ENCODE assay signal across 11 mouse cellular contexts in the genomic region with DNA sequence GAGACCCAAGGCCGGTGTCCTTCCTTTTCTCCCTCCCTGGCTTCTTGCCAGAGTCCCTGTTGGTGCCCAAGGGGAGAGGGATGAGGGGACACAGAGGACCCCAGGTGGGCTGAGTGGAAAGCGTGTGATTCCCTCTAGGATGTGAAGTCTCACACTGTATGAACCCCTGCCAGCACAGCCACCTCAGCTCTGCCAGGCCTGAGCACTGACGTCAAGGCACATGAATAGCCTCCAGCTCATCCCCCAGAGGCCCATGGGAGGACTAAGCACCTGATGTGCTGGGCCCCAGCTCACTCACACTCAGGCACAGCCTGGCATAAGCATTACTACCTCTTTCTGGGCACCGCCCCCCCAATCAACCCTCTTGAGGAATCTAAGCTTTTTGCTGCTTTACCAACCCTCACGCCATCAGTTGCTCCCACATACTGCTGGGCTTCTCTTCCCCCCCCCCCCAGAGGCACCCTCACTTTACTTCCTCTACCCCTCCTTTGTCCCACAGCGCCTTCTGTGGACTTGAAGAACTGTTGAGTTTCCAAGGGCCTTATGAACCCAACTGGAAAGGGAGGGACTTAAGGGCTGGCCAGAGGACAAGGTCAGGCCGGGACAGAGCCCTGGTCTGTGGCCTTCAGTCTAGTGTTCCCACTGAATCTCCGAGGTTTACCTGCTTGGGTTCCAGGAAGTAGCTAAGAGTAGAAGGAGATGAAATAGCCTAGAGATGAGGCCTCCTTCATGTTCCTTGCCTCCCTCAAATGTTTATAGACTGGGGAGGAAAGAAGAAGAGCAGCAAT. TPM values are rescaled to one million over a fixed set of nuclear protein-coding genes. Genes with fewer than 3 reads are reported as not detected.
DNase-seq lines count a peak whose midpoint lies in the region; ATAC-seq lines count a peak whose summit lies in the region.
"Had no signal": no experiment of that assay in that cellular context is flagged by ENCODE, and none has a peak within 500 bp of the region (broad histone marks: within the 10 kb centered on the region; RNA-seq: fewer than 3 reads in every experiment).

No protein-coding gene starts in this region.

- no peaks in the 10 kb centered on the region for H3K9me3 ChIP-seq in midbrain, embryonic 10.5 days (replicated peaks)
- no peaks in the 10 kb centered on the region for H3K9me3 ChIP-seq in midbrain, embryonic 14.5 days (ENCODE audit: control insufficient read depth, low read length)
- no peaks in the 10 kb centered on the region for H3K9me3 ChIP-seq in stomach, embryonic 15.5 days
- H3K9me3 ChIP-seq in embryonic facial prominence, embryonic 10.5 days = no peaks in the 10 kb centered on the region
- H3K9me3 ChIP-seq: liver, embryonic 12.5 days had no signal

- H3K27me3 ChIP-seq in midbrain, embryonic 10.5 days (ENCODE audit: low read depth, poor library complexity, severe bottlenecking) = no peaks in the 10 kb centered on the region
- H3K27me3 ChIP-seq in midbrain, embryonic 14.5 days (ENCODE audit: control insufficient read depth, insufficient read depth, low read length) = no peaks in the 10 kb centered on the region
- H3K27me3 ChIP-seq in stomach, embryonic 15.5 days (replicated peaks) = no peaks in the 10 kb centered on the region
- no peaks in the 10 kb centered on the region for H3K27me3 ChIP-seq in embryonic facial prominence, embryonic 10.5 days (replicated peaks; ENCODE audit: low read depth, poor library complexity, severe bottlenecking)
- H3K27me3 ChIP-seq: liver, embryonic 12.5 days had no signal

- 90% methylated on average over 8 of the region's 8 CpGs for WGBS in midbrain, embryonic 10.5 days
- WGBS in midbrain, embryonic 14.5 days = 89% methylated on average over 8 of the region's 8 CpGs
- 84% methylated on average over 8 of the region's 8 CpGs for WGBS in stomach, embryonic 15.5 days
- 91% methylated on average over 8 of the region's 8 CpGs for WGBS in embryonic facial prominence, embryonic 10.5 days

- no peak for DNase-seq in midbrain, embryonic 10.5 days (ENCODE audit: low spot score)
- DNase-seq in midbrain, embryonic 14.5 days = no peak
- peak; percentile 52 for DNase-seq in gastrocnemius, postnatal 10 days
- peak; percentile 61 to 68 for DNase-seq in heart, postnatal 14 days
- no peak for DNase-seq in embryonic facial prominence, embryonic 10.5 days (ENCODE audit: low spot score)
- DNase-seq in ovary, postnatal 10 days (ENCODE audit: low spot score) = no peak
- DNase-seq: cerebellum, adult 2 months had no signal

- H3K9ac ChIP-seq in midbrain, embryonic 14.5 days (replicated peaks; ENCODE audit: low read length) = no peak overlapping the region
- H3K9ac ChIP-seq in stomach, embryonic 15.5 days = no peak overlapping the region
- H3K9ac ChIP-seq: liver, embryonic 12.5 days had no signal

- H3K36me3 ChIP-seq in midbrain, embryonic 10.5 days = no peaks in the 10 kb centered on the region
- no peaks in the 10 kb centered on the region for H3K36me3 ChIP-seq in midbrain, embryonic 14.5 days (ENCODE audit: control insufficient read depth, insufficient read depth, low read length)
- H3K36me3 ChIP-seq in stomach, embryonic 15.5 days = no peaks in the 10 kb centered on the region
- peaks cover 6% of the 10 kb centered on the region; the same call in 1 of the 2 replicates for H3K36me3 ChIP-seq in embryonic facial prominence, embryonic 10.5 days (replicated peaks)
- H3K36me3 ChIP-seq: liver, embryonic 12.5 days had no signal

- 0 out of 2 replicates have a peak, but pooled peaks cover 3% of the 10 kb centered on the region for H3K4me1 ChIP-seq in midbrain, embryonic 10.5 days
- no peaks in the 10 kb centered on the region for H3K4me1 ChIP-seq in midbrain, embryonic 14.5 days (ENCODE audit: control insufficient read depth, insufficient read depth, low read length)
- no peaks in the 10 kb centered on the region for H3K4me1 ChIP-seq in stomach, embryonic 15.5 days
- H3K4me1 ChIP-seq in embryonic facial prominence, embryonic 10.5 days = peaks cover 10% of the 10 kb centered on the region; the same call in 1 of the 2 replicates
- H3K4me1 ChIP-seq: liver, embryonic 12.5 days had no signal

- H3K4me3 ChIP-seq in midbrain, embryonic 10.5 days = no peak overlapping the region
- H3K4me3 ChIP-seq in midbrain, embryonic 14.5 days (replicated peaks; ENCODE audit: low read depth, low read length) = no peak overlapping the region
- no peak overlapping the region for H3K4me3 ChIP-seq in stomach, embryonic 15.5 days (replicated peaks)
- H3K4me3 ChIP-seq in embryonic facial prominence, embryonic 10.5 days = no peak overlapping the region
- H3K4me3 ChIP-seq: liver, embryonic 12.5 days had no signal

- 0 out of 2 replicates have a peak overlapping the region, but pooled peaks have one; percentile 3 for H3K27ac ChIP-seq in midbrain, embryonic 10.5 days (replicated peaks)
- H3K27ac ChIP-seq in midbrain, embryonic 14.5 days (replicated peaks; ENCODE audit: low read depth, low read length) = no peak overlapping the region
- H3K27ac ChIP-seq in stomach, embryonic 15.5 days = no peak overlapping the region
- no peak overlapping the region for H3K27ac ChIP-seq in embryonic facial prominence, embryonic 10.5 days (replicated peaks)
- H3K27ac ChIP-seq: liver, embryonic 12.5 days had no signal

- intact Hi-C loops in heart, postnatal 14 days (cut with DNase I) = no loop called here

- H3K4me2 ChIP-seq in midbrain, embryonic 14.5 days (ENCODE audit: low read length) = no peak overlapping the region
- no peak overlapping the region for H3K4me2 ChIP-seq in stomach, embryonic 15.5 days
- H3K4me2 ChIP-seq: liver, embryonic 12.5 days had no signal

- ATAC-seq in midbrain, embryonic 14.5 days (ENCODE audit: low FRiP score, low TSS enrichment) = no peak
- ATAC-seq in stomach, embryonic 15.5 days (ENCODE audit: insufficient read depth, low FRiP score, low read depth) = 0 out of 2 replicates have a peak, but pooled peaks have one; percentile 32
- no peak for ATAC-seq in cerebellum, adult (ENCODE audit: insufficient number of reproducible peaks, low FRiP score, low TSS enrichment)
- ATAC-seq: forebrain, embryonic 16.5 days; liver, embryonic 12.5 days had no signal

RNA-seq across cellular contexts. Expression of gene Srl, which starts 40.8 kb away (rescaled TPM):
- 21.0 and 22.1 TPM in 2 replicates for polyA plus RNA-seq in midbrain, embryonic 10.5 days (2016; fragmentation: Nextera tagmentation; extraction: Ambion mirVana)
- polyA plus RNA-seq in midbrain, embryonic 14.5 days (2014; fragmentation: Nextera tagmentation; extraction: Ambion mirVana) = 17.6 and 25.7 TPM in 2 replicates
- 1,000 to 10,000 TPM; 1,275 to 1,445 TPM for total RNA-seq in gastrocnemius, postnatal 10 days (2021)
- total RNA-seq in heart, postnatal 14 days (2021) = 1,000 to 10,000 TPM; 1,039 to 1,112 TPM
- polyA plus RNA-seq in stomach, embryonic 15.5 days (2015; fragmentation: Nextera tagmentation; extraction: Ambion mirVana) = 9.3 and 13.7 TPM in 2 replicates
- polyA plus RNA-seq in embryonic facial prominence, embryonic 10.5 days (2016; fragmentation: Nextera tagmentation; extraction: Ambion mirVana) = 25.5 and 26.6 TPM in 2 replicates

RNA-seq across cellular contexts. Expression of gene Tfap4, which starts 58.9 kb away (rescaled TPM):
- polyA plus RNA-seq in midbrain, embryonic 10.5 days (2016; fragmentation: Nextera tagmentation; extraction: Ambion mirVana) = 28.0 and 32.6 TPM in 2 replicates
- polyA plus RNA-seq in midbrain, embryonic 14.5 days (2014; fragmentation: Nextera tagmentation; extraction: Ambion mirVana) = 7.2 and 8.9 TPM in 2 replicates
- total RNA-seq in gastrocnemius, postnatal 10 days (2021) = 1 to 10 TPM; 6.6 to 6.9 TPM
- total RNA-seq in heart, postnatal 14 days (2021) = 1 to 10 TPM; 3.0 to 3.1 TPM
- 20.3 and 22.4 TPM in 2 replicates for polyA plus RNA-seq in stomach, embryonic 15.5 days (2015; fragmentation: Nextera tagmentation; extraction: Ambion mirVana)
- 37.7 and 39.5 TPM in 2 replicates for polyA plus RNA-seq in embryonic facial prominence, embryonic 10.5 days (2016; fragmentation: Nextera tagmentation; extraction: Ambion mirVana)

Comparison
In these comparisons a context has a peak if more than half of its experiments do, and no peak if none do; other contexts are left out.
1. DNase-seq: peak in gastrocnemius, postnatal 10 days (single experiment) and heart, postnatal 14 days (2 of 2); none in midbrain, embryonic 10.5 days (single experiment), midbrain, embryonic 14.5 days (single experiment), embryonic facial prominence, embryonic 10.5 days (single experiment) and ovary, postnatal 10 days (single experiment).